Mouse (Mus musculus): ENCODE data around the gene Umad1. TPM values are rescaled to one million over a fixed set of nuclear protein-coding genes. Genes with fewer than 3 reads are reported as not detected.

Umad1 gene
- polyA plus RNA-seq, 1 experiment from 2014 or later: 25.1 TPM

DNA sequence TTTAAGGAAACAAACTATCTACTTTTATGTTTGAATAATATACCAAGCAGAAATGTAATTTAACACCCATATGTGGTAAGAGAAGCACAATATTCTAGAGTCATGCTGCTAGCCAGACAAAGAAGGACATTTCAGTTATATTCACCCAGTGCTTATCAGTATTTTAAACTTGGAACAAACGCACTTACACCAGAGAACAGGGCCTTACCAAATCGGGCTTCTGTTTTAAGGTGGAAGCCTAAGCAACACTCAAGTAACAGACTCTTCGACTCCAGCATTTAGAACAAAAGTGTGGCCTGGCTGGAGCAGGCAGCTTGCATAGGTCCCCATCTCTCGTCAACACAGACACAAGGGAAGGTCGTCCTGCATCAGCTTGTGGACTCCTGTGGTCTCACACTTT lies 229.2 kb downstream of the Umad1 start:
- H3K27ac ChIP-seq (ENCODE audit: low read depth, low read length): no peak overlapping the region
- 28% methylated on average over 5 of the region's 5 CpGs for WGBS (ENCODE audit: insufficient replicate concordance)
- H3K4me2 ChIP-seq: no peak overlapping the region

DNA sequence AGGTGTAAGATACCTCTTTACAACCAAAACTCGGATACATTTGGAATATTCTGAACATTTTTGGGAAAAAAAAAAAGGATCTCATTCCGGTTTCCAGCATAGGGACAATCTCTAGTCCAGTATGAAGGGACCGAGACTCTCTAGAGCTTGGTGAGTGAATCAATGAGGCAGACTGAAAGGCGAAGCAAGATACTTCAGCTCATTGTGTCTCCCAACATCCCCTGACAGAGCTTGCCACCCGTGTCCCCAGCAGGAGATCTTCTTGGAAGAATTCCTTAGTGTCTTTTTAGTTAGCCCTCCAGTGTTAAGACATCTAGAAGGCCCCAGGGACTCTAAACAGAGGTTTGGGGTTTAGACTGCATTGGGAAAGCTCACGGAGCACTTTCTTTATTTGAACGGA lies 230.2 kb downstream of the Umad1 start:
- H3K4me1 ChIP-seq (ENCODE audit: control insufficient read depth, insufficient read depth, low read length): peaks cover 20% of the 10 kb centered on the region; the same call in 1 of the 2 replicates
- H3K27ac ChIP-seq (ENCODE audit: low read depth, low read length): no peak overlapping the region
- no peaks in the 10 kb centered on the region for H3K27me3 ChIP-seq (ENCODE audit: control insufficient read depth, insufficient read depth, low read length)
- H3K9ac ChIP-seq (ENCODE audit: low read depth, low read length): no peak overlapping the region
- no peak overlapping the region for H3K4me3 ChIP-seq (ENCODE audit: low read depth, low read length)
- no peaks in the 10 kb centered on the region for H3K9me3 ChIP-seq (replicated peaks; ENCODE audit: control insufficient read depth, low read length)
- H3K36me3 ChIP-seq (ENCODE audit: control insufficient read depth, insufficient read depth, low read length): no peaks in the 10 kb centered on the region
- H3K4me2 ChIP-seq: no peak overlapping the region
- 79% methylated on average over 7 of the region's 7 CpGs for WGBS (ENCODE audit: insufficient replicate concordance)
- no peak for ATAC-seq (replicated peaks; ENCODE audit: insufficient number of reproducible peaks, low FRiP score, low TSS enrichment)

More for the DNA sequence above, 229.2 kb downstream of the Umad1 start:
- no peaks in the 10 kb centered on the region for H3K36me3 ChIP-seq (ENCODE audit: control insufficient read depth, insufficient read depth, low read length)
- H3K9ac ChIP-seq (ENCODE audit: low read depth, low read length): no peak overlapping the region
- H3K9me3 ChIP-seq (replicated peaks; ENCODE audit: control insufficient read depth, low read length): no peaks in the 10 kb centered on the region
- peaks cover 20% of the 10 kb centered on the region; the same call in 1 of the 2 replicates for H3K4me1 ChIP-seq (ENCODE audit: control insufficient read depth, insufficient read depth, low read length)
- H3K4me3 ChIP-seq (ENCODE audit: low read depth, low read length): no peak overlapping the region
- no peak for ATAC-seq (replicated peaks; ENCODE audit: insufficient number of reproducible peaks, low FRiP score, low TSS enrichment)
- no peaks in the 10 kb centered on the region for H3K27me3 ChIP-seq (ENCODE audit: control insufficient read depth, insufficient read depth, low read length)

DNA sequence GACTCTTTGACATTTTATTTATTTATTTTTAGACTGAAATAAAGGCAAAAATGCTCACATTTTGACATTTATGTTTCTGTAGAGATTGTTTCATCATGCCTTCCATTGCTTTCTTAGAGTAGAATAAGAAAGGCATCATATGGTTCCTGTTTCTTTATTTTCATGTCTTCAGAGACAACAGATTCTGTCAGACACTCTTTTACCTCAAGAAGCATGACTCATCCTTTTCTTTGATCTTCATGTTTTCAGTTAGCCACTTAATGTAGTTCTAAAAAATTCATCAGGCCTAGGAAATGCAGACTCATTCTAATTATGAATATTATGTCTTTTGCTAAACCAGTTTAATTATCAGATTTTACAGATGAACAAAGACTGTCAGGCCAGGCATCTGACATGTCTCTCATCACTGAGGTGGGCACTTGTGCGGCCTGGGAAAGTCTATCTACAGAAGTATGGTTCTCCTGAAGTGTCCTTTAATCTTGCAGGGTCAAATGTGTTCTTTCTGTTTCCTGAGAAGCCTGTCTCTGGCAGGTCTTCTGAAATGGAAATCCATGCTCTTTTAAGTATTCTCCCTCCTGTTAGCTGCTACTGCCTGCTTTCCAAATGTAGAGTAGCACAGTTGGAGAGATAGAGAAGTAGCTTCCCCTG lies 231.0 kb downstream of the Umad1 start:
- Histone ChIP-seq H3K9ac (ENCODE audit: low read depth, low read length) (no peak overlapping the region), H3K4me1 (ENCODE audit: control insufficient read depth, insufficient read depth, low read length) (peaks cover 16% of the 10 kb centered on the region; the same call in 1 of the 2 replicates), H3K4me3 (ENCODE audit: low read depth, low read length) (no peak overlapping the region), H3K4me2 (no peak overlapping the region), H3K27ac (ENCODE audit: low read depth, low read length) (no peak overlapping the region), H3K9me3 (replicated peaks; ENCODE audit: control insufficient read depth, low read length) (no peaks in the 10 kb centered on the region), H3K36me3 (ENCODE audit: control insufficient read depth, insufficient read depth, low read length) (no peaks in the 10 kb centered on the region), H3K27me3 (ENCODE audit: control insufficient read depth, insufficient read depth, low read length) (no peaks in the 10 kb centered on the region)
- no peak for ATAC-seq (replicated peaks; ENCODE audit: insufficient number of reproducible peaks, low FRiP score, low TSS enrichment)
- 76% methylated on average over 1 of the region's 1 CpGs for WGBS (ENCODE audit: insufficient replicate concordance)

DNA sequence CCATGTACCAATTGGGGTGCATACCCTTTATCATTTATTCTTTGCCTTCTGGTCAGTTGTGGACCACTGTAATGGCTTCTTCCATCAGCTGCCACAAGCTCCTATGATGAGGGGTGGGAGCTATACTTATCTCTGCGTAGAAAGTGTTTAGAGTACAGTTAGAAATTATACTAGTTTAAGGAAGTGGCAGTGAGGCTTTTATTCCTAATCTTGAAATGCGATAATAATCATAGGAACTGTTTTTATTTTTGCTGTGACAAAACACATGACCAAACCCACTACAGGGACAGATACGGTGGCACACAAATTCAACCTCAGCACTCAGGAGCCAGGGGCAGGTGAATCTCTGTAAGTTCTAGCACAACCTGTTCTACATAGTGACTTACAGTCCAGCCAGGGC lies 233.2 kb downstream of the Umad1 start:
- 85% methylated on average over 3 of the region's 3 CpGs for WGBS (ENCODE audit: insufficient replicate concordance)
- no peak for ATAC-seq (replicated peaks; ENCODE audit: insufficient number of reproducible peaks, low FRiP score, low TSS enrichment)
- no peak overlapping the region for H3K9ac ChIP-seq (ENCODE audit: low read depth, low read length)
- H3K4me3 ChIP-seq (ENCODE audit: low read depth, low read length): no peak overlapping the region
- peaks cover 9% of the 10 kb centered on the region; the same call in 1 of the 2 replicates for H3K4me1 ChIP-seq (ENCODE audit: control insufficient read depth, insufficient read depth, low read length)
- H3K27me3 ChIP-seq (ENCODE audit: control insufficient read depth, insufficient read depth, low read length): no peaks in the 10 kb centered on the region
- no peak overlapping the region for H3K4me2 ChIP-seq
- no peaks in the 10 kb centered on the region for H3K9me3 ChIP-seq (replicated peaks; ENCODE audit: control insufficient read depth, low read length)
- no peak overlapping the region for H3K27ac ChIP-seq (ENCODE audit: low read depth, low read length)
- no peaks in the 10 kb centered on the region for H3K36me3 ChIP-seq (ENCODE audit: control insufficient read depth, insufficient read depth, low read length)

DNA sequence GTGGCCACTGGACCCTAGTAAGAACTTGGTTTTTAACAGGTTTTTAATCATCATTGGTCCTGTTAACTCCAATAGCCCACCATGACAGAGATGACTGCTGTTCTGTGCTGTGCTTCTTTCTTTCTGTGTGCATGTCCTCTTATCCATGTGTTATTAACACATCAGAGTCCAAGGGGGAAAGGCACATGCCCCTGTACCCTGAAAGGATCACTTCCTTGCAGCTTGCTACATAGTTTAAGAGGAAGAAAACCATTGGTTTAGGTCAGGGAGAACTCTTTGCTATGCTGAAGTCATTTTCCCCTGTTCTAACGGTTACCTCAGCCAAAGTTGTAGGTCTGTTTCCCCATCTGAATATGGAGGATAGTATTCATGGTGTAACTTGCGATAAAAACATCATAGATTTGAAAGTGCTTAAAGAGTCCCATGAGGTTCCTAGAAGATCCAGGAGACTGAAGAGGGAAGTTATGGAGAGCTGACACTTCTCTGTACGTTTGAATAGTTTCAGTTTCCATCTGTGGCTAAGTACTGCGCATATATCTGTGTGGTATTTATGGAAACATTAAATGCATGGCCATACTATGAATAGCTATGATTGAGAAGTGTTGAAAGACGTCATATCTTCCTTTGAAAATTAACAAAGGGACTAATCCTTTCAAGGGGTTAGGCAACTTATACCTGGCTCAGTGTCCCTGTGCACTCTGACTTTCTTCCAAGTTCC lies 236.2 kb downstream of the Umad1 start:
- H3K9me3 ChIP-seq (replicated peaks; ENCODE audit: control insufficient read depth, low read length): peaks cover 4% of the 10 kb centered on the region; the same call in 1 of the 2 replicates
- H3K27ac ChIP-seq (ENCODE audit: low read depth, low read length): no peak overlapping the region
- no peaks in the 10 kb centered on the region for H3K4me1 ChIP-seq (ENCODE audit: control insufficient read depth, insufficient read depth, low read length)
- no peak overlapping the region for H3K4me3 ChIP-seq (ENCODE audit: low read depth, low read length)
- no peaks in the 10 kb centered on the region for H3K27me3 ChIP-seq (ENCODE audit: control insufficient read depth, insufficient read depth, low read length)
- H3K4me2 ChIP-seq: no peak overlapping the region
- no peak for ATAC-seq (replicated peaks; ENCODE audit: insufficient number of reproducible peaks, low FRiP score, low TSS enrichment)
- WGBS (ENCODE audit: insufficient replicate concordance): 75% methylated on average over 5 of the region's 5 CpGs
- H3K9ac ChIP-seq (ENCODE audit: low read depth, low read length): no peak overlapping the region
- no peaks in the 10 kb centered on the region for H3K36me3 ChIP-seq (ENCODE audit: control insufficient read depth, insufficient read depth, low read length)

DNA sequence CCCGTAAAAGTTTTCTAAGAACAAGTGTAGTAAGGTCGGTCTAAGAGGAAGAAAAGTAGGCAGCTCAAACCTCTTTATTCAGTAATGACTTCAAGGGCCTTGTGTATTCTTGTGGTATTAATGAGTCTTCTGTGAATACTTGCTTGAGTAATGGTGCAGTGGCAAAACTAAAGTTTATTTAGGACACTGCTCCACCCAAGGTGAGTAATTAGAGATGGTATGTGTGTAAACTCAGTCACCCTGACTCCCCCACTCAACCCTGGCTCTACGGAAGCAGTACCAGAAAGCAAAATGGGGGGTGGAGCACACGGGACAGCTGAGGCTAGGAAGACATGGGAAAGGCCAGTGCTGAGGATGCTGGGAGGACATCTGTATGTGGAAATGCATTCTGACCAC lies 236.7 kb downstream of the Umad1 start:
- 72% methylated on average over 4 of the region's 4 CpGs for WGBS (ENCODE audit: insufficient replicate concordance)
- H3K36me3 ChIP-seq (ENCODE audit: control insufficient read depth, insufficient read depth, low read length): no peaks in the 10 kb centered on the region
- peaks cover 4% of the 10 kb centered on the region; the same call in 1 of the 2 replicates for H3K9me3 ChIP-seq (replicated peaks; ENCODE audit: control insufficient read depth, low read length)
- no peak overlapping the region for H3K4me3 ChIP-seq (ENCODE audit: low read depth, low read length)
- no peaks in the 10 kb centered on the region for H3K27me3 ChIP-seq (ENCODE audit: control insufficient read depth, insufficient read depth, low read length)
- no peak for ATAC-seq (replicated peaks; ENCODE audit: insufficient number of reproducible peaks, low FRiP score, low TSS enrichment)
- no peak overlapping the region for H3K4me2 ChIP-seq
- no peak overlapping the region for H3K9ac ChIP-seq (ENCODE audit: low read depth, low read length)
- no peaks in the 10 kb centered on the region for H3K4me1 ChIP-seq (ENCODE audit: control insufficient read depth, insufficient read depth, low read length)
- no peak overlapping the region for H3K27ac ChIP-seq (ENCODE audit: low read depth, low read length)

DNA sequence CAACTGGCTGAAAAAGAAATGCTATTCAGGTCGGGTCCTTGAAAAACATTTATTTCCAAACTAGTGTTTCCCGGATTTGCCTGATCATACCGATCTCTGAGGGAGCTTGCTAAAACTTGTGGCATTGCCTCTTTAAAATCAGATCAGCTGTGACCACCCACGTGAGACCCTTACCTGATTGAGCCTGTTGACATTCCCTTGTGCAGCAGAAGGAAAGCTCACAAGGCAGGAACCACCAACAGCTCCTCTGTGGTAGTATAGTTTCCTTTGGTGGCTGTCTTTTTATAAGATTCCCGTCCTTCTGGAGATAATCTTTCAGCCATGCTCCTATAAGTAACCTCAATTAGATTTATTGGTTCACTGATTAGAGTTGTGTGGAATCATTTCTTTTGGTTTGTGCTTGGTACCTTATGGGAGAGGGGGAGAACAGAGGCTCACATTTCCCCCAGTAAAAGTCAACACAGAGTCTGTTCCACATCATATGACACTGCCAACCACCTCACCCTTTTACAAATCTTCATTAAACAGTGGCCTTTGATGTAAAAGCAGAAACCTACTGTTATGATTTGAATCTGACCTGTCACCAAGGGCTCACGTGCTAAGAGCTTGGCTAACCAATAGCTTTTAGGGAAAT lies 238.3 kb downstream of the Umad1 start:
- H3K27ac ChIP-seq (ENCODE audit: low read depth, low read length): no peak overlapping the region
- no peak overlapping the region for H3K9ac ChIP-seq (ENCODE audit: low read depth, low read length)
- WGBS (ENCODE audit: insufficient replicate concordance): 70% methylated on average over 6 of the region's 6 CpGs
- H3K4me2 ChIP-seq: no peak overlapping the region
- peaks cover 4% of the 10 kb centered on the region; the same call in 1 of the 2 replicates for H3K9me3 ChIP-seq (replicated peaks; ENCODE audit: control insufficient read depth, low read length)
- no peaks in the 10 kb centered on the region for H3K36me3 ChIP-seq (ENCODE audit: control insufficient read depth, insufficient read depth, low read length)
- no peak for ATAC-seq (replicated peaks; ENCODE audit: insufficient number of reproducible peaks, low FRiP score, low TSS enrichment)
- H3K27me3 ChIP-seq (ENCODE audit: control insufficient read depth, insufficient read depth, low read length): no peaks in the 10 kb centered on the region
- H3K4me1 ChIP-seq (ENCODE audit: control insufficient read depth, insufficient read depth, low read length): no peaks in the 10 kb centered on the region
- no peak overlapping the region for H3K4me3 ChIP-seq (ENCODE audit: low read depth, low read length)

DNA sequence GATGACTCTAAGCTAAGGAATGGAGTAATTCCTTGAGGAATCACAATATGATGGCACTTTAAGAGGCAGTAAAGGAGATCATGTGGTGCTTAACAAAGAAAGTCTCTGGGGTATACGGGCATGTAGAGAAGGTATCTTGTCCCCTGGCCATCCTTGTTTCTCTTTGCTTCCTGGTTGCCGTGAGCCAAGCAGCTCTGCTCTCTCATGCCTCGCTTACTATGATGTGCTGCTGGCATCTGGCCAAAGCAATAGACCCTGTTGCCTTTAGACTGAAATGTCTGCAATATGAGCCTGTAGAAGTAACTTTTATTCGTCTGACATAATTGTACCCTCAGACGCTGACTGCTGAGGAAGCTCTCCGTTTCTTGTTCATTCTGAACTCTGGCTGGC lies 238.8 kb downstream of the Umad1 start:
- H3K4me2 ChIP-seq: no peak overlapping the region
- no peak overlapping the region for H3K27ac ChIP-seq (ENCODE audit: low read depth, low read length)
- peaks cover 4% of the 10 kb centered on the region; the same call in 1 of the 2 replicates for H3K9me3 ChIP-seq (replicated peaks; ENCODE audit: control insufficient read depth, low read length)
- H3K27me3 ChIP-seq (ENCODE audit: control insufficient read depth, insufficient read depth, low read length): no peaks in the 10 kb centered on the region
- H3K4me1 ChIP-seq (ENCODE audit: control insufficient read depth, insufficient read depth, low read length): no peaks in the 10 kb centered on the region
- ATAC-seq (replicated peaks; ENCODE audit: insufficient number of reproducible peaks, low FRiP score, low TSS enrichment): no peak
- H3K36me3 ChIP-seq (ENCODE audit: control insufficient read depth, insufficient read depth, low read length): no peaks in the 10 kb centered on the region
- 72% methylated on average over 6 of the region's 6 CpGs for WGBS (ENCODE audit: insufficient replicate concordance)
- H3K9ac ChIP-seq (ENCODE audit: low read depth, low read length): no peak overlapping the region
- H3K4me3 ChIP-seq (ENCODE audit: low read depth, low read length): no peak overlapping the region

All from heart, embryonic 11.5 days (tissue).